Mouse (Mus musculus): ENCODE measurements around the gene Gm20388.

DNA sequence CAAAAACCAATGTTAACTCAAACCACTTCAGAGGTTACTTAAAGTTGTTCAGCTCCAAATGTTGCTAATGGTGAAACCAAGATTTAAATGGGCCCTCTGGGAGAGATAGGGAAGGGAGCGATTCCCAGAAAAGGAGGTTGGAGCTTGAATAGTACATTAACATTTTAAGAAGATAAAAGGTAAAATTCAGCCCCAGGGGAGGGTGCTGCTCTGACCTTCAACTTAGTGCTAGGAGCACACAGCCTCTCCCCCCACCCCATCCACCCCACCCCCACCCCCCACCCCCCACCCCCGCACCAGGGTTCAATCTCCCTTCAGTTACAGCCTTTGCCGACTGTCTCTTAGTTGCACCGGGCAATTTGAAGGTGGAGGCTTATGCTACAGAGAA is 3851.2 kb downstream of the Gm20388 start:
- TF ChIP-seq CTCF (conservative IDR thresholded peaks at IDR 0.05; ENCODE audit: insufficient read depth, insufficient read length, low read depth, low read length) (no peak), POLR2A (IDR thresholded peaks at IDR 0.05; ENCODE audit: low read depth, low read length) (no peak)

Data from kidney, adult 2 months (tissue).